In genomic region chr14:14511927-14512326, GRCm38 (mm10) we compare ENCODE assay signal across 18 mouse cellular contexts.
DNase-seq lines count a peak whose midpoint lies in the region; ATAC-seq and TF ChIP-seq lines count a peak whose summit lies in the region.
"Had no signal": no experiment of that assay in that cellular context is flagged by ENCODE, and none has a peak within 500 bp of the region (broad histone marks: within the 10 kb centered on the region; RNA-seq: fewer than 3 reads in every experiment).

No protein-coding gene starts in this region.

- no peak for TF ChIP-seq EP300 in stomach, postnatal 0 days (optimal IDR thresholded peaks at IDR 0.05)

- no peaks in the 10 kb centered on the region for H3K4me1 ChIP-seq in stomach, embryonic 15.5 days
- H3K4me1 ChIP-seq in stomach, postnatal 0 days (replicated peaks; ENCODE audit: control insufficient read depth, insufficient read depth), result no peaks in the 10 kb centered on the region
- H3K4me1 ChIP-seq: embryonic facial prominence, embryonic 10.5 days; embryonic facial prominence, embryonic 12.5 days; forebrain, embryonic 13.5 days; forebrain, embryonic 15.5 days had no signal

- no peak overlapping the region for H3K4me3 ChIP-seq in stomach, embryonic 15.5 days (replicated peaks)
- H3K4me3 ChIP-seq in stomach, postnatal 0 days (ENCODE audit: low read depth, low read length), result no peak overlapping the region
- H3K4me3 ChIP-seq: embryonic facial prominence, embryonic 10.5 days; embryonic facial prominence, embryonic 12.5 days; forebrain, embryonic 13.5 days; forebrain, embryonic 15.5 days had no signal

- no peak overlapping the region for H3K4me2 ChIP-seq in stomach, embryonic 15.5 days
- no peak overlapping the region for H3K4me2 ChIP-seq in stomach, postnatal 0 days (replicated peaks; ENCODE audit: low read depth)
- H3K4me2 ChIP-seq: embryonic facial prominence, embryonic 12.5 days; forebrain, embryonic 13.5 days; forebrain, embryonic 15.5 days had no signal

- peak; percentile 63; the same call in 1 of the 2 replicates for ATAC-seq in stomach, embryonic 15.5 days (ENCODE audit: insufficient read depth, low FRiP score, low read depth)
- ATAC-seq in stomach, postnatal 0 days (ENCODE audit: low FRiP score, low TSS enrichment), result peak; percentile 75; the same call in 1 of the 2 replicates
- ATAC-seq: forebrain, embryonic 13.5 days; forebrain, embryonic 15.5 days; forebrain, postnatal 0 days had no signal

- DNase-seq in 416B (ENCODE audit: low read depth), result peak; percentile 81
- peak; percentile 34 for DNase-seq in stomach, postnatal 0 days (ENCODE audit: low spot score)
- DNase-seq in adrenal gland, adult 2 months, result no peak
- no peak for DNase-seq in frontal cortex, postnatal 25 days (ENCODE audit: low spot score in 2 of 2)
- DNase-seq: adrenal gland, adult 8-10 months; adrenal gland, postnatal 14 days; adrenal gland, postnatal 36 days; cerebellum, adult 11-12 months; cerebellum, adult 2 months; cerebellum, adult 9-10 months; cerebellum, postnatal 10 days; cerebellum, postnatal 25 days; forebrain, postnatal 0 days had no signal

- no peak overlapping the region for H3K9ac ChIP-seq in stomach, embryonic 15.5 days
- no peak overlapping the region for H3K9ac ChIP-seq in stomach, postnatal 0 days (ENCODE audit: low read length)
- H3K9ac ChIP-seq: embryonic facial prominence, embryonic 12.5 days; forebrain, embryonic 13.5 days; forebrain, embryonic 15.5 days; forebrain, postnatal 0 days had no signal

- H3K27me3 ChIP-seq in stomach, embryonic 15.5 days (replicated peaks), result no peaks in the 10 kb centered on the region
- no peaks in the 10 kb centered on the region for H3K27me3 ChIP-seq in stomach, postnatal 0 days (ENCODE audit: control insufficient read depth, insufficient read depth, low read length)
- H3K27me3 ChIP-seq: embryonic facial prominence, embryonic 12.5 days; forebrain, embryonic 13.5 days; forebrain, embryonic 15.5 days had no signal

- H3K27ac ChIP-seq in stomach, embryonic 15.5 days, result no peak overlapping the region
- no peak overlapping the region for H3K27ac ChIP-seq in stomach, postnatal 0 days (replicated peaks)
- H3K27ac ChIP-seq: embryonic facial prominence, embryonic 10.5 days; embryonic facial prominence, embryonic 12.5 days; forebrain, embryonic 13.5 days; forebrain, embryonic 15.5 days had no signal

- no peak for TF ChIP-seq CTCF in stomach, postnatal 0 days (IDR thresholded peaks at IDR 0.05; ENCODE audit: low read depth)

- H3K9me3 ChIP-seq in stomach, embryonic 15.5 days, result no peaks in the 10 kb centered on the region
- H3K9me3 ChIP-seq in stomach, postnatal 0 days (ENCODE audit: control insufficient read depth, low read length), result no peaks in the 10 kb centered on the region
- H3K9me3 ChIP-seq: embryonic facial prominence, embryonic 10.5 days; embryonic facial prominence, embryonic 12.5 days; forebrain, embryonic 13.5 days; forebrain, embryonic 15.5 days had no signal

- no peaks in the 10 kb centered on the region for H3K36me3 ChIP-seq in stomach, embryonic 15.5 days
- H3K36me3 ChIP-seq in stomach, postnatal 0 days (ENCODE audit: control insufficient read depth, insufficient read depth, low read length), result no peaks in the 10 kb centered on the region
- H3K36me3 ChIP-seq: embryonic facial prominence, embryonic 10.5 days; embryonic facial prominence, embryonic 12.5 days; forebrain, embryonic 15.5 days had no signal

- WGBS in stomach, embryonic 15.5 days, result 82% methylated on average over 4 of the region's 4 CpGs
- WGBS in stomach, postnatal 0 days, result 63% methylated on average over 4 of the region's 4 CpGs

Comparison
In these comparisons a context has a peak if more than half of its experiments do, and no peak if none do; other contexts are left out.
1. DNase-seq: peak in 416B (single experiment) and stomach, postnatal 0 days (single experiment); none in adrenal gland, adult 2 months (single experiment) and frontal cortex, postnatal 25 days (0 of 2).